Mouse (Mus musculus): Measurements from ENCODE around the gene Cntfr. TPM values are rescaled to one million over a fixed set of nuclear protein-coding genes. Genes with fewer than 3 reads are reported as not detected.
A peak's percentile ranks its signal among the peaks of the same experiment; 100 is the strongest.

Gene Cntfr
- polyA plus RNA-seq, 1 experiment from 2014 or later, result 0.22 TPM

GRCm38 (mm10) chr4:41731052-41731765, 34.3 kb upstream of the Cntfr start, which contains the start of gene Arid3c:
TSS of gene Arid3c (minus strand) at chr4:41731142.
- 0 out of 2 replicates have a peak, but pooled peaks have one; percentile 24 for ATAC-seq (ENCODE audit: low read depth)
- peak within 1 kb of the TSS; percentile 32 for H3K4me3 ChIP-seq (ENCODE audit: low read depth, low read length)
- H3K4me2 ChIP-seq (ENCODE audit: low read depth, low read length), result peak within 1 kb of the TSS; percentile 48
- H3K36me3 ChIP-seq (ENCODE audit: control insufficient read depth, insufficient read depth), result no peaks in the 10 kb centered on the region
- no peak within 1 kb of the TSS for H3K9ac ChIP-seq (ENCODE audit: low read depth, low read length)
- WGBS (ENCODE audit: insufficient replicate concordance), result 1% methylated on average over 50 of the region's 50 CpGs
- no peak within 1 kb of the TSS for H3K27ac ChIP-seq (ENCODE audit: low read length)
- peaks cover 68% of the 10 kb centered on the region for H3K27me3 ChIP-seq (ENCODE audit: control insufficient read depth, insufficient read depth, low read depth, low read length)
- H3K4me1 ChIP-seq (ENCODE audit: control insufficient read depth, low read depth, low read length), result no peaks in the 10 kb centered on the region; the same call in 1 of the 2 replicates
- no peaks in the 10 kb centered on the region for H3K9me3 ChIP-seq (replicated peaks; ENCODE audit: control insufficient read depth, low read length)

GRCm38 (mm10) chr4:41726826-41727621, 30.1 kb upstream of the Cntfr start:
- Histone ChIP-seq H3K27me3 (ENCODE audit: control insufficient read depth, insufficient read depth, low read depth, low read length) (peaks cover 81% of the 10 kb centered on the region), H3K27ac (ENCODE audit: low read length) (no peak overlapping the region), H3K36me3 (ENCODE audit: control insufficient read depth, insufficient read depth) (no peaks in the 10 kb centered on the region), H3K9ac (ENCODE audit: low read depth, low read length) (no peak overlapping the region), H3K4me1 (ENCODE audit: control insufficient read depth, low read depth, low read length) (peaks cover 5% of the 10 kb centered on the region), H3K9me3 (replicated peaks; ENCODE audit: control insufficient read depth, low read length) (no peaks in the 10 kb centered on the region), H3K4me2 (ENCODE audit: low read depth, low read length) (no peak overlapping the region), H3K4me3 (ENCODE audit: low read depth, low read length) (no peak overlapping the region)
- no peak for ATAC-seq (ENCODE audit: low read depth)
- WGBS (ENCODE audit: insufficient replicate concordance), result 12% methylated on average over 20 of the region's 20 CpGs

- peaks cover 9% of the 10 kb centered on the region for H3K36me3 ChIP-seq (ENCODE audit: control insufficient read depth, insufficient read depth)
- H3K9me3 ChIP-seq (replicated peaks; ENCODE audit: control insufficient read depth, low read length), result no peaks in the 10 kb centered on the region
- peak within 1 kb of the TSS; percentile 84 for H3K9ac ChIP-seq (ENCODE audit: low read depth, low read length)
- no peak within 1 kb of the TSS for H3K27ac ChIP-seq (ENCODE audit: low read length)
- WGBS (ENCODE audit: insufficient replicate concordance), result under 1% methylated on average over 27 of the region's 27 CpGs
- H3K4me1 ChIP-seq (ENCODE audit: control insufficient read depth, low read depth, low read length), result peaks cover 8% of the 10 kb centered on the region
- peak within 1 kb of the TSS; percentile 75 for H3K4me2 ChIP-seq (ENCODE audit: low read depth, low read length)
- ATAC-seq (ENCODE audit: low read depth), result peak; percentile 97
- H3K4me3 ChIP-seq (ENCODE audit: low read depth, low read length), result peak within 1 kb of the TSS; percentile 83
- peaks cover 43% of the 10 kb centered on the region for H3K27me3 ChIP-seq (ENCODE audit: control insufficient read depth, insufficient read depth, low read depth, low read length)
Observed at GRCm38 (mm10) chr4:41722918-41723351, 26.0 kb upstream of the Cntfr start, which contains the start of gene Dctn3. TSS of gene Dctn3 (minus strand) at chr4:41723170.

GRCm38 (mm10) chr4:41716834-41717233, 19.9 kb upstream of the Cntfr start:
- no peak overlapping the region for H3K27ac ChIP-seq (ENCODE audit: low read length)
- peaks cover 18% of the 10 kb centered on the region for H3K4me1 ChIP-seq (ENCODE audit: control insufficient read depth, low read depth, low read length)
- H3K36me3 ChIP-seq (ENCODE audit: control insufficient read depth, insufficient read depth), result peaks cover 10% of the 10 kb centered on the region
- no peak overlapping the region for H3K4me2 ChIP-seq (ENCODE audit: low read depth, low read length)
- H3K4me3 ChIP-seq (ENCODE audit: low read depth, low read length), result no peak overlapping the region
- no peak for ATAC-seq (ENCODE audit: low read depth)
- H3K9me3 ChIP-seq (replicated peaks; ENCODE audit: control insufficient read depth, low read length), result no peaks in the 10 kb centered on the region
- H3K27me3 ChIP-seq (ENCODE audit: control insufficient read depth, insufficient read depth, low read depth, low read length), result no peaks in the 10 kb centered on the region
- WGBS (ENCODE audit: insufficient replicate concordance), result 71% methylated on average over 6 of the region's 6 CpGs
- H3K9ac ChIP-seq (ENCODE audit: low read depth, low read length), result no peak overlapping the region

- Histone ChIP-seq H3K4me1 (ENCODE audit: control insufficient read depth, low read depth, low read length) (peaks cover 17% of the 10 kb centered on the region), H3K27ac (ENCODE audit: low read length) (no peak overlapping the region), H3K4me2 (ENCODE audit: low read depth, low read length) (no peak overlapping the region), H3K9ac (ENCODE audit: low read depth, low read length) (no peak overlapping the region), H3K27me3 (ENCODE audit: control insufficient read depth, insufficient read depth, low read depth, low read length) (no peaks in the 10 kb centered on the region), H3K9me3 (replicated peaks; ENCODE audit: control insufficient read depth, low read length) (no peaks in the 10 kb centered on the region), H3K4me3 (ENCODE audit: low read depth, low read length) (no peak overlapping the region), H3K36me3 (ENCODE audit: control insufficient read depth, insufficient read depth) (peaks cover 10% of the 10 kb centered on the region)
- no peak for ATAC-seq (ENCODE audit: low read depth)
- WGBS (ENCODE audit: insufficient replicate concordance), result 81% methylated on average over 5 of the region's 5 CpGs
Observed at GRCm38 (mm10) chr4:41715596-41715995, 18.7 kb upstream of the Cntfr start.

- no peak for ATAC-seq (ENCODE audit: low read depth)
- H3K9ac ChIP-seq (ENCODE audit: low read depth, low read length), result no peak overlapping the region
Observed at GRCm38 (mm10) chr4:41715082-41715481, 18.2 kb upstream of the Cntfr start.

GRCm38 (mm10) chr4:41714276-41714675, 17.4 kb upstream of the Cntfr start:
- H3K9me3 ChIP-seq (replicated peaks; ENCODE audit: control insufficient read depth, low read length), result no peaks in the 10 kb centered on the region
- 18% methylated on average over 8 of the region's 8 CpGs for WGBS (ENCODE audit: insufficient replicate concordance)
- no peaks in the 10 kb centered on the region for H3K27me3 ChIP-seq (ENCODE audit: control insufficient read depth, insufficient read depth, low read depth, low read length)
- no peak for ATAC-seq (ENCODE audit: low read depth)
- H3K36me3 ChIP-seq (ENCODE audit: control insufficient read depth, insufficient read depth), result peaks cover 8% of the 10 kb centered on the region
- H3K4me1 ChIP-seq (ENCODE audit: control insufficient read depth, low read depth, low read length), result peaks cover 17% of the 10 kb centered on the region
- H3K27ac ChIP-seq (ENCODE audit: low read length), result no peak overlapping the region
- no peak overlapping the region; the same call in 1 of the 2 replicates for H3K9ac ChIP-seq (ENCODE audit: low read depth, low read length)
- H3K4me3 ChIP-seq (ENCODE audit: low read depth, low read length), result peak overlapping the region; percentile 88
- peak overlapping the region; percentile 96 for H3K4me2 ChIP-seq (ENCODE audit: low read depth, low read length)

More at GRCm38 (mm10) chr4:41715082-41715481, 18.2 kb upstream of the Cntfr start:
- Histone ChIP-seq H3K4me3 (ENCODE audit: low read depth, low read length) (no peak overlapping the region), H3K27ac (ENCODE audit: low read length) (no peak overlapping the region), H3K27me3 (ENCODE audit: control insufficient read depth, insufficient read depth, low read depth, low read length) (no peaks in the 10 kb centered on the region), H3K4me1 (ENCODE audit: control insufficient read depth, low read depth, low read length) (peaks cover 17% of the 10 kb centered on the region), H3K9me3 (replicated peaks; ENCODE audit: control insufficient read depth, low read length) (no peaks in the 10 kb centered on the region), H3K4me2 (ENCODE audit: low read depth, low read length) (no peak overlapping the region), H3K36me3 (ENCODE audit: control insufficient read depth, insufficient read depth) (peaks cover 10% of the 10 kb centered on the region)
- WGBS (ENCODE audit: insufficient replicate concordance), result 74% methylated on average over 8 of the region's 8 CpGs

GRCm38 (mm10) chr4:41713197-41714067, 16.5 kb upstream of the Cntfr start, which contains the start of gene Rpp25l:
TSS of gene Rpp25l (minus strand) at chr4:41713534.
- H3K27me3 ChIP-seq (ENCODE audit: control insufficient read depth, insufficient read depth, low read depth, low read length), result no peaks in the 10 kb centered on the region
- H3K9ac ChIP-seq (ENCODE audit: low read depth, low read length), result peak within 1 kb of the TSS; percentile 92
- ATAC-seq (ENCODE audit: low read depth), result peak; percentile 87
- H3K9me3 ChIP-seq (replicated peaks; ENCODE audit: control insufficient read depth, low read length), result no peaks in the 10 kb centered on the region
- peak within 1 kb of the TSS; percentile 88 for H3K4me3 ChIP-seq (ENCODE audit: low read depth, low read length)
- H3K27ac ChIP-seq (ENCODE audit: low read length), result peak within 1 kb of the TSS; percentile 69
- peaks cover 17% of the 10 kb centered on the region for H3K4me1 ChIP-seq (ENCODE audit: control insufficient read depth, low read depth, low read length)
- under 1% methylated on average over 61 of the region's 61 CpGs for whole genome bisulfite sequencing (ENCODE audit: insufficient replicate concordance)
- H3K4me2 ChIP-seq (ENCODE audit: low read depth, low read length), result peak within 1 kb of the TSS; percentile 96
- peaks cover 4% of the 10 kb centered on the region for H3K36me3 ChIP-seq (ENCODE audit: control insufficient read depth, insufficient read depth)
